Mouse (Mus musculus) cerebellum, adult 9-10 months (tissue): ENCODE results near the gene Mapk8ip1.
"Not testable (repeated sequence)": the region's sequence is repeated elsewhere in the genome, so short reads cannot be mapped to it uniquely, and the experiment has no call there.

Experiments
- DNase-seq: peaks from one replicate; pipeline ENCODE4 v3.0.0; 2022

The Mapk8ip1 gene

DNA sequence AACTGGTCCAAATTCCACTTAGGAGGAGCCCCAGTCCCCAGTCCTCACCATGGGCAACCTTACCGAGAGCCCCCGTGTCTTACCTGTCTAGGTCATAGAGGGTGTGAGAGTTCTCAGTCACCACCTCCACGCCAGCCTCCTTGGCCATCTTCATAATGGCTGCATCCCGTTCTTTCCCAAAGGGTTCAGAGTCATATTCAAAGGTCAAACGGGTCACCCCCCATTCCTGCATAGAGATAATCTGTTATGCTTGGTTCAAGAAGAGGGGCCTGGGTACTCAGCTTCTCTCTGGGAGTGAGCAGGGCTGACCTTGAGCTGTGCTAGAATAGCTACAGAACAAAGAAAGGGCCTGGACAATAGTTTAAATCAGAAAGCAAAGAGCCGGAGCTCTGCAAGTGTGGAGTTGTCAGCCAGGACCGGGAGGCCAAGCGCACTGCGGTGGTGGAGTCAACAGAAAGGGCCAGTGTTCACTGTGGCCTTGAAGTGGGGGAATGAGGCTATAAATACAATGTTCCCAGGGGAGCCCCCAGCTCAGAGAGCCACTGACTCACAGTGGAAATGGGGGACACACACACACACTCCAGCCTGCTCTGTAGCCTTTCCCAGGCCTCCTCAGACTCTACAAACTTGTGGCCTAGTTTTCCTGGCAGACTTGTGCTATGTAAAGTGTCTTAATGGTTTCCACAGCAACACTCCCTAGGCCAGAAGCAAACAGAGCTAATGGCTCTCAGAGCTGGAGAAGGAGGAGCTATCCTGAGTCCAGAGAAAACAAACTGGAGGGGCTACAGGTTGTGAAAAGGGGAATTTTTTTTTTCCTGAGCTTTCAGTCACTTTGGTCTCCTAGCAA is 23.6 kb upstream of the Mapk8ip1 start:
- DNase-seq: no peak

DNA sequence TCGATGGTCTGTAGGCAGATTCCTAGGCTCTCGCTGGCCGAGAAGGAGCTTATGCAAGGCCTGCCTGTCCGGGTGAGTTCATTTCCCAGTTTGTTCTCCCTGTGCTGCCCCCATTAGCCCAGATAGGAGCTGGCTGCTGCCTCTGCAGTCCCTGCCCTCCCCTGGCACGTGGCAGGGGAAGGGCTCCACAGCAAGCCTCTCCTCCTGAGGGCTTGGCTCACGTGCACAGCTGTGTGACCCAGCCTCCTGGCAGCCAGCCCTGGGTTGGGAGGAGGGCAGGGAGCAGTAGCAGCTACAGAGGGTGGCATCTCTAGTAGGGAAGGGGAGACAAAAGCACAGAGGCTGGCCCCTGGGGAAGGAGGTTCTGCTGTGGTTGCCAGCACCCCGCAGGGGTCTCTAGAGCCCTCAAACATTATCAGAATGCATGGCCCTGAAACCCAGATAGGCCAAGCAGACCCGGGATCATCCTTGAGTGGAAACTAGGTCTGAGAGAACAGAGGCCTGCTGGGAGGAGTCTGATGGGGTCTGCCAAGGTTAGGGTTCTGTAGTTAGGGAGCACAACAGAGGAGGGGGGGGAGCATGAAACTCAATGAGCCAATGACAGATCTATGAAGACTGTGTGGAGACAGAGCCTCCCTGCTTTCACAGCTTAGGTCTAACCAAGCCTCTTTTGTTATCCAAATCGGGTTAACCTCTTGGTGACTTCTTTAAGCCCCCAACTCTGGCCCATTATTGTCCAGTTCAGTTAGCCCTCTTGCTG is 22.8 kb upstream of the Mapk8ip1 start:
- peak; percentile 92 for DNase-seq

DNA sequence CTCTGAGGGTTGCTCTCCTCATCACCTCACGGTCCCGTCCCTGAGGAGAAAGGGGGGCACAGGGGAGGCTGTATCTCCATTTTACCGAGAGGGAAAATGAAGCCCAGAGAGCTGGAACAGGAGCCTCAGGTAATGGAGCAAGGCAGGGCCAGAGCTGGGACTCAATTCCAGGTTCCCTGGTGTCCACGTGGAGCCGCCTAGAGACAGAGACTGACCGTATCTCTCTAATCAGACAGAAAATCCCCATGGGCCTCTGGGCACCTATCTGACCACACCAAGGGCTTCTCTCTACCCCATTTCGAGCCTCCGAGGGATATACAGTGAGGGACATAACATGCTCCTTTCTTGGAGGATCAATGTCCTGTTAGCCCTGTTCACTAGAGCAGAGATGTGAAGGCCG is 22.1 kb upstream of the Mapk8ip1 start:
- DNase-seq: no peak

- no peak for DNase-seq
Observed at GRCm38 (mm10) chr2:92422388-92423135, 21.5 kb upstream of the Mapk8ip1 start.

GRCm38 (mm10) chr2:92421723-92422387 is 20.8 kb upstream of the Mapk8ip1 start:
- no peak for DNase-seq

DNA sequence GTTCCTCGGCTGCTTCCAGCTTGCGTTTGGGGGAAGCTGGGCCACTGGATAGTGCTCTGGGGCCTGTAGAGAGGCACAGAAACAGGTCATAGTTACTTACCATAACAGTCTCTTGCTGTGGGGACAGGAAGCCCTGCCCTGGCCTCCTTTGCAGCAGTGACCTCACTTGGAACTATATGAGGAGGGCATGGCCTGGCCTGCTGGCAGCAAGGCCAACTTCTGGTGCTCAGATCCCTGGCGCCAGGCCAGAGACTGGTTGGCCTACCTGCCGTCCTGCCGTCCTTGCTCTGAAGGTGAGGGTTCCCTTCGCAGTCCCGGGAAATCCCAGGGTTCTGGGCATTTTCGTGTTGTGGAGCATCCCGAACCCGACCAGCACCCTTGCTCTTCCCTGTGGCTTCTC is 10.6 kb upstream of the Mapk8ip1 start:
- peak; percentile 81 for DNase-seq

- DNase-seq: no peak
Observed at GRCm38 (mm10) chr2:92408309-92409045, 7.4 kb upstream of the Mapk8ip1 start.

DNA sequence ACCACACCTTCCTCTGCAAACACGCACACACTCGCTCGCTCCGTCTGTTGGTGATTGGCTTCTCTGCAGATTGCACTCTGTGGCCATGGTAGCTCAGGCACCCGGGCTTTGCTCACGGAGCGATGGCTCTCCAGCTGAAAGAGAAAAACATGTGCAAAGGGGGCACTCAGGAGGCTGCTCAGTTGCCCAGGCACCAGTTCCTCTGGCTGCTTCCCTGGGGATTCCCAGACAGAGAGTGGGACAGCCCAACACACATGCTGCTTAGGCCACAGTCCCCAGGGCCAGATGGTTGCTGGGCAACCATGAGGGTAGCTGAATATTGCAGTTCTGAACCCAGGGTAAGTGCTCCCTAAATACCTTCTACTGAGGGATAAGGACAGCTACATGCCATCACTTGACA is 4.6 kb upstream of the Mapk8ip1 start:
- DNase-seq: no peak

- DNase-seq: no peak
Observed at GRCm38 (mm10) chr2:92404737-92405136, 3.7 kb upstream of the Mapk8ip1 start.

GRCm38 (mm10) chr2:92403776-92404319 is 2.8 kb upstream of the Mapk8ip1 start:
- no peak for DNase-seq

- DNase-seq: peak; percentile 96
Observed at GRCm38 (mm10) chr2:92402591-92403326, 1.7 kb upstream of the Mapk8ip1 start.

GRCm38 (mm10) chr2:92400682-92401081 is 381 bp downstream of the Mapk8ip1 start:
- DNase-seq: peak; percentile 70

DNA sequence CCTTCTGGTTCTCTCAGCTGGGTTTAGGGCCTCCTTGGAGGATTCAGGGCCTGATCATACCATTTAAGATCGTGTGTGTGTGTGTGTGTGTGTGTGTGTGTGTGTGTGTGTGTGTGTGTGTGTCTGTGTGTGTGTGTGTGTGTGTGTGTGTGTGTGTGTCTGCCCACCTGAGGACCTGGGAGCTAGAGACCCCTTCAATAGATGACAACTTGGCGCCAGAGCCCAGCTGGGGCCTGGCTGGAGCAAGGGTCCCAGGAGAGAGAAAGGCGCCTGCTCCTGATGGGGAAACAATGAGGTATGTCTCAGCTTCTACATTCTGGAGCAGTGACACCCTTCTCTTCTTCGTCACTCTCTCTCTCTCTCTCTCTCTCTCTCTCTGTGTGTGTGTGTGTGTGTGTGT is 1.2 kb downstream of the Mapk8ip1 start:
- DNase-seq: not testable (repeated sequence)

DNA sequence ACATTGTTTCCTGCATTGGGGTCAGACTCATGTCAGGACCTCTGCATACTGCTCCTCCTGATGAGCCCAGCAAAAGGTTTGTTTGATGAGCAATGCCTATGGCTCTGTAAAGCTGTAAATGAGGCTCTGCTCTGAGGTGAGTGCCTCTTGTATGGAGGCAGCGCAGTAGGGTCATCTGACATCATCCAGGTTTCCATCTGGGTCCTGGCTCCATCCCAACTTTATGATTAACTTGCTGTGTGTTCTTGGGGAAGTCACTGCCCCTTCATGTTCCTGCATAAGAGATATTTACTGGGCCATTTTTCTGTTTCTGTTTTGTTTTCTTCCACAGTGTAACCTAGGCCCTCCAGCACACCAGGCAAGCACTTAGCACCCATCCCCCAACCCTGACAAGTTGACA is 3.6 kb downstream of the Mapk8ip1 start:
- DNase-seq: no peak

DNA sequence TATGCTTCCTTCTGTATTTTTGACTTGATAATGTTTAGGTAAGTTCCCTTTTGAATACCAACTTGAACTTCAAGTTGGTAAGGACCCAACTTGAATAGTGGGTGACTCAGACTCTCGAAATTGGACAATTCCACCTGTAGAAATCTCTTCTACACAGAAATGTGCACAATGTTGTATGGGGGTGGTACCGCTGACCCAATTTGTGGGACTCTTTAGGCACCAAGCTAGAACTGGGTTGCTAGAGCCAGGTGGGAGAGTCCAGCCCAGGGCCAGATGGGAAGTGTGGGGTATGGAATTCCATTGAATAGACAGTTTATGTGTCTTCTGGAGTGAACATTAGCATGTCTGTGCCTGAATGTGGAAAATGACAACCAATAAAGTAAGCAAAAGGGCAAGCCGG is 5.5 kb downstream of the Mapk8ip1 start:
- no peak for DNase-seq

DNA sequence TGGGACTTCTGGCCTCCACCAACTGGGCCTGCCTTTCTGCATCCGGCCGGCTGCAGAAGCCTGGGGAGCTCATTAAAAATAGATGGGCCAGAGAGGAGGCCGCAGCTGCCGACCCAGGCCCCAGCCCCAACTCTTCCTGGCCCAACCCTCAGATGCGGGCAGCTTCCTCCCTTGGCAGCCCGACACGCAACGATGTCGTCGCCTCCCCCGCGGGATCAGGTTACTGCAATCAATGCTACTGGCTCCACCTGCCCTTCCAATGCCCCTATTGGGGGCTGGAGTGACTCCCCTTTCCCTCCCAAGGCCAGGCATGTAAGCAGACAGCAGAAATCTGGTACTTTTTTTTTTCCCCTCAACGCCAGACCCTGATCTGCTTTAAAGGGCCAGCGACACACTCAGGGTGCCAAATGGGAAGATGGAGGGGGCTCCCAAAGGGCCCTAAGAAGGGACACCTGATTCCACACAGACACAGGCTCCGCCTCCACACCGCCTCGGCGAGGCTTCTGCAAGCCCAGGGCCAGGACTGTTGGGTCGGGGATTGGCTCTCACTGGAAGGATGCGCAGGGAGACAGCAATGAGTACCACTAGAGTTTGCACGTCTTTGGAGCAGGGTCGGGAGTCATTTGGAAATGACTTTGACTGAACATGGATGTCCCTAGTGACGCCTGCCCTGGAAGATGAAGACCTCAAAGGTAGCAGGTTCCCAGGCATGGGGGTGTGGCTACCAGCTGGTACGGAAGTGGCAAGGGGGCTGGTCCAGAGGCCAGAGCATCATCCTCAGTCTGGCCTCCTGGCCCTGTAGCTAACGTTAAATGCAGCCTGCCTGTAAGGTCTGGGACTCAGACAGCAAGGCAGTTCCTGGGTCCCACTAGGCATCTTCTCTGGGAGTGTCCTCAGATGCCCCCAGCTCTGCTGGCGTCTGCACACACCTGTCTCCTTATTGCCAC is 8.5 kb downstream of the Mapk8ip1 start:
- DNase-seq: no peak

DNA sequence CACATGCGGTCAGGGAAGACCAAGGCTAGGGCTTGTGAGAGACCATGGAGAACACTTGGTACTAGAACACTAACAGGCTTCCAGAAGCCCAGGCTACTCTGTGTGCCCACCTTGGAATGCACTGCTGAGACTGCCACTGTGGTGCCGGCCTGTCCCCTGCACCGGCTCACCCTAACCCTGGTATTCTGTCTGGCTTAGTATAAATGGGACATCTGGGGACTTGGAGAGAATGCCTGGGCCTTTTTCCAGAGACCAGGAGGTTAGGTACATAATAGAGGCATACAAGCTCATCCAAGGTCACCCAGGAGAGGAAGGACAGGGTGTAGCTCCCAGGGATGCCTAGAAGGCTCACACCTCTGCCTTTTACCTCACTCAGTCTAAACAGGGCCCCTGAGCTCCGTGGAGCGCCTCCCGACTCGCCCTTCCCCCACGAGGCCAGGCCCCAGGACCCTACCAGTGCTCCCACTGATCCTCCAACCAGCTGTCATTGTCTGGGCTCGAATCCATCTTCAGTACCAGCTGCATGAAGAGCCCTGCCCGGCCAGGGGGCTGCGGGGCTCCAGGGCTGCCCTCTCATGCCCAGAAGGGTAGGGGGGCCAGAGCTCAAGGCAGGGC is 9.3 kb downstream of the Mapk8ip1 start:
- no peak for DNase-seq

- peak; percentile 80 for DNase-seq
Observed at GRCm38 (mm10) chr2:92391116-92391515, 9.9 kb downstream of the Mapk8ip1 start.

GRCm38 (mm10) chr2:92390206-92390930 is 10.7 kb downstream of the Mapk8ip1 start:
- DNase-seq: no peak
